In the genomic region with DNA sequence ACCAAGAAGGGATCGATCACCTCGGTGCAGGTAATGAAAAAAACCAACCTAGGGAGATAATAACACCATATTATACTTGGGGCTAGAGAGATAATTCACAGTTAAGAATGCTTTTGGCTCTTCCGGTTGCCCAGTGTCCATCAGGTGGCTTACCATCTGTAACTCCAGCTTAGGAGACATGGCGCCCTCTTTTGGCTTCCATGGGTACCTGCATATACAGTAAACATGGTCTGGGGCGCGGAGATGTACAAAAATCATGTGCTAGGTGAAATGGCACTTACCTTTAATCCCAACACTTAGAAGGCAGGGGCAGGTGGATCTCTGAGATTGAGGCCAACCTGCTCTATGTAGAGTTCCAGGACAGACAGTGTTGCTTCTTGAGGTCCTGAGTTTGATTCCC, we compare ENCODE assay signal across 9 mouse cellular contexts. TPM values are rescaled to one million over a fixed set of nuclear protein-coding genes. Genes with fewer than 3 reads are reported as not detected.
DNase-seq lines count a peak whose midpoint lies in the region; ATAC-seq and TF ChIP-seq lines count a peak whose summit lies in the region.
"Had no signal": no experiment of that assay in that cellular context is flagged by ENCODE, and none has a peak within 500 bp of the region (broad histone marks: within the 10 kb centered on the region; RNA-seq: fewer than 3 reads in every experiment).

No protein-coding gene starts in this region.

- TF ChIP-seq CTCF in intestine, postnatal 0 days (IDR thresholded peaks at IDR 0.05; ENCODE audit: low read depth): peak; percentile 74

- no peaks in the 10 kb centered on the region for H3K27me3 ChIP-seq in intestine, postnatal 0 days (replicated peaks; ENCODE audit: control insufficient read depth, insufficient read depth, low read length)
- H3K27me3 ChIP-seq in intestine, embryonic 16.5 days (replicated peaks; ENCODE audit: control insufficient read depth, insufficient read depth, low read length): no peaks in the 10 kb centered on the region
- H3K27me3 ChIP-seq in embryonic facial prominence, embryonic 14.5 days (replicated peaks; ENCODE audit: control insufficient read depth, insufficient read depth, low read length): no peaks in the 10 kb centered on the region
- no peaks in the 10 kb centered on the region for H3K27me3 ChIP-seq in splenic B cell, adult 2 months (ENCODE audit: control insufficient read depth, insufficient read depth, low read length, poor library complexity, severe bottlenecking)
- H3K27me3 ChIP-seq: embryonic facial prominence, embryonic 15.5 days; limb, embryonic 15.5 days had no signal

- WGBS in intestine, postnatal 0 days: 62% methylated on average over 6 of the region's 6 CpGs
- 76% methylated on average over 6 of the region's 6 CpGs for WGBS in intestine, embryonic 16.5 days
- 78% methylated on average over 6 of the region's 6 CpGs for WGBS in embryonic facial prominence, embryonic 14.5 days

- H3K36me3 ChIP-seq in intestine, postnatal 0 days (ENCODE audit: control insufficient read depth, insufficient read depth): peaks cover 47% of the 10 kb centered on the region
- H3K36me3 ChIP-seq in intestine, embryonic 16.5 days (ENCODE audit: control insufficient read depth, insufficient read depth, low read length): peaks cover 30% of the 10 kb centered on the region
- peaks cover 66% of the 10 kb centered on the region for H3K36me3 ChIP-seq in embryonic facial prominence, embryonic 14.5 days (ENCODE audit: control insufficient read depth, insufficient read depth, low read length)
- H3K36me3 ChIP-seq in splenic B cell, adult 2 months (ENCODE audit: control insufficient read depth, insufficient read depth, low read length, poor library complexity, severe bottlenecking): peaks cover 18% of the 10 kb centered on the region

- no peak overlapping the region for H3K9ac ChIP-seq in intestine, postnatal 0 days (ENCODE audit: low read depth, low read length)
- H3K9ac ChIP-seq in intestine, embryonic 16.5 days (ENCODE audit: low read depth, low read length): no peak overlapping the region
- no peak overlapping the region for H3K9ac ChIP-seq in embryonic facial prominence, embryonic 14.5 days (ENCODE audit: low read depth, low read length)
- H3K9ac ChIP-seq: embryonic facial prominence, embryonic 15.5 days; limb, embryonic 15.5 days had no signal

- no peak for ATAC-seq in intestine, postnatal 0 days
- no peak for ATAC-seq in intestine, embryonic 16.5 days
- ATAC-seq in embryonic facial prominence, embryonic 14.5 days (ENCODE audit: low read depth): no peak

- peak overlapping the region; percentile 31; the same call in 1 of the 2 replicates for H3K27ac ChIP-seq in intestine, postnatal 0 days (ENCODE audit: low read depth, low read length)
- no peak overlapping the region for H3K27ac ChIP-seq in intestine, embryonic 16.5 days (ENCODE audit: low read length)
- no peak overlapping the region for H3K27ac ChIP-seq in embryonic facial prominence, embryonic 14.5 days (replicated peaks; ENCODE audit: low read depth, low read length)
- H3K27ac ChIP-seq: embryonic facial prominence, embryonic 15.5 days; limb, embryonic 15.5 days had no signal

- H3K4me3 ChIP-seq in intestine, postnatal 0 days (ENCODE audit: low read depth, low read length): no peak overlapping the region
- no peak overlapping the region for H3K4me3 ChIP-seq in intestine, embryonic 16.5 days (ENCODE audit: low read length)
- H3K4me3 ChIP-seq in embryonic facial prominence, embryonic 14.5 days (ENCODE audit: low read depth, low read length): no peak overlapping the region
- H3K4me3 ChIP-seq: embryonic facial prominence, embryonic 15.5 days; limb, embryonic 15.5 days had no signal

- peaks cover 9% of the 10 kb centered on the region; the same call in 1 of the 2 replicates for H3K4me1 ChIP-seq in intestine, postnatal 0 days (replicated peaks; ENCODE audit: control insufficient read depth, insufficient read depth, low read length)
- peaks cover 12% of the 10 kb centered on the region for H3K4me1 ChIP-seq in intestine, embryonic 16.5 days (ENCODE audit: control insufficient read depth, insufficient read depth, low read length)
- H3K4me1 ChIP-seq in embryonic facial prominence, embryonic 14.5 days (ENCODE audit: control insufficient read depth, insufficient read depth, low read length): peaks cover 6% of the 10 kb centered on the region

- H3K4me2 ChIP-seq in intestine, postnatal 0 days (replicated peaks; ENCODE audit: low read depth): no peak overlapping the region
- H3K4me2 ChIP-seq in intestine, embryonic 16.5 days (ENCODE audit: low read depth, low read length): no peak overlapping the region
- H3K4me2 ChIP-seq in embryonic facial prominence, embryonic 14.5 days (ENCODE audit: low read depth, low read length): no peak overlapping the region
- H3K4me2 ChIP-seq: embryonic facial prominence, embryonic 15.5 days; limb, embryonic 15.5 days had no signal

- no peaks in the 10 kb centered on the region for H3K9me3 ChIP-seq in intestine, postnatal 0 days (ENCODE audit: control insufficient read depth)
- no peaks in the 10 kb centered on the region for H3K9me3 ChIP-seq in intestine, embryonic 16.5 days (ENCODE audit: control insufficient read depth, low read length)
- H3K9me3 ChIP-seq in embryonic facial prominence, embryonic 14.5 days (ENCODE audit: control insufficient read depth, low read length): no peaks in the 10 kb centered on the region
- H3K9me3 ChIP-seq: embryonic facial prominence, embryonic 15.5 days; limb, embryonic 15.5 days had no signal

- peak; percentile 51 for DNase-seq in CD4-positive helper T cell, adult 2 months (ENCODE audit: low read depth, low spot score)
- peak; percentile 68 for DNase-seq in NIH3T3 (ENCODE audit: low read depth)
- DNase-seq in embryonic facial prominence, embryonic 14.5 days (ENCODE audit: low spot score): peak; percentile 51
- DNase-seq in splenic B cell, adult 2 months (ENCODE audit: low read depth, low spot score): peak; percentile 58
- DNase-seq in left cerebral cortex, adult 11 months (ENCODE audit: low spot score): no peak

RNA-seq across cellular contexts. Expression of a gene that starts 3.3 kb away (rescaled TPM):
- polyA plus RNA-seq in intestine, postnatal 0 days (2015; fragmentation: Nextera tagmentation; extraction: Ambion mirVana): 2,460 and 2,644 TPM in 2 replicates
- 3,551 and 3,599 TPM in 2 replicates for polyA plus RNA-seq in intestine, embryonic 16.5 days (2015; fragmentation: Nextera tagmentation; extraction: Ambion mirVana)
- 2,069 and 2,210 TPM in 2 replicates for polyA plus RNA-seq in embryonic facial prominence, embryonic 14.5 days (2014; fragmentation: Nextera tagmentation; extraction: Ambion mirVana)

RNA-seq across cellular contexts. Expression of a gene that starts 5.0 kb away (rescaled TPM):
- 8.1 and 8.6 TPM in 2 replicates for polyA plus RNA-seq in intestine, postnatal 0 days (2015; fragmentation: Nextera tagmentation; extraction: Ambion mirVana)
- 9.6 and 10.1 TPM in 2 replicates for polyA plus RNA-seq in intestine, embryonic 16.5 days (2015; fragmentation: Nextera tagmentation; extraction: Ambion mirVana)
- 15.7 and 18.8 TPM in 2 replicates for polyA plus RNA-seq in embryonic facial prominence, embryonic 14.5 days (2014; fragmentation: Nextera tagmentation; extraction: Ambion mirVana)

RNA-seq across cellular contexts. Expression of a gene that starts 27.6 kb away (rescaled TPM):
- polyA plus RNA-seq in intestine, postnatal 0 days (2015; fragmentation: Nextera tagmentation; extraction: Ambion mirVana): 264 and 269 TPM in 2 replicates
- 371 and 401 TPM in 2 replicates for polyA plus RNA-seq in intestine, embryonic 16.5 days (2015; fragmentation: Nextera tagmentation; extraction: Ambion mirVana)
- 450 and 475 TPM in 2 replicates for polyA plus RNA-seq in embryonic facial prominence, embryonic 14.5 days (2014; fragmentation: Nextera tagmentation; extraction: Ambion mirVana)

RNA-seq across cellular contexts. Expression of a gene that starts 51.0 kb away (rescaled TPM):
- polyA plus RNA-seq in intestine, postnatal 0 days (2015; fragmentation: Nextera tagmentation; extraction: Ambion mirVana): 511 and 531 TPM in 2 replicates
- polyA plus RNA-seq in intestine, embryonic 16.5 days (2015; fragmentation: Nextera tagmentation; extraction: Ambion mirVana): 686 and 732 TPM in 2 replicates
- 847 and 859 TPM in 2 replicates for polyA plus RNA-seq in embryonic facial prominence, embryonic 14.5 days (2014; fragmentation: Nextera tagmentation; extraction: Ambion mirVana)
